Mouse (Mus musculus): ENCODE data around the gene Srek1ip1. TPM values are rescaled to one million over a fixed set of nuclear protein-coding genes. Genes with fewer than 3 reads are reported as not detected.
A peak's percentile ranks its signal among the peaks of the same experiment; 100 is the strongest.

Srek1ip1 gene
- total RNA-seq (2021) = 10 to 100 TPM; 20.0 to 21.9 TPM
- long read RNA-seq, experiment 1, transcript Srek1ip1-201 (5 exons, 2,365 nt) = major isoform, 13 of 14 reads
- long read RNA-seq, experiment 1, partial matches to known transcripts = 1 of 14 reads
- long read RNA-seq, experiment 1, other reads (novel, unspliced or antisense) = 0 of 14 reads
- long read RNA-seq, experiment 2, transcript Srek1ip1-201 (5 exons, 2,365 nt) = major isoform, 13 of 16 reads
- long read RNA-seq, experiment 2, partial matches to known transcripts = 1 of 16 reads
- long read RNA-seq, experiment 2, other reads (novel, unspliced or antisense) = 1 of 16 reads

GRCm38 (mm10) chr13:104792184-104792583 lies at the start of gene Srek1ip1:
Gene Srek1ip1, plus strand, starts transcription at chr13:104792484.
- DNase-seq = no peak
- intact Hi-C loops (cut with DNase I) = no loop called here

- no peak for DNase-seq
- intact Hi-C loops (cut with DNase I) = no loop called here
Observed at GRCm38 (mm10) chr13:104742866-104743265, 49.4 kb upstream of the Srek1ip1 start.

DNA sequence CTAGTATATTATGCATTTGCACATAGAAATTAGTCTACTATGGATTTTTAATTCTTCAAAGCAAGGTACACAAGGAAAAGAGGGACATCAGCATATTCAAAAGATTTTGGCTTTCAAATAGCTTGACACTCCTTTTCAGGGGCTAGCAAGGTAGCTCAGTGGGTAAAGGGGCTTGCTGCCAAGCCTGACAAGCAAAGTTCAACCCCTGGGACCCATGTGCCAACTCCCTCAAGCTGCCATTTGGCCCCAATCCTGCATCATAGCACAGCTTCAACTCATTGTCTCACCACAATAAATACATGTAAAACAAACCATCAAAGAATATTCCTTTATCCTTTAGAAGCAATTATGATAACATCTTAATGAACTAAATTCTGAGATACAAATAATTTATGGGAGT lies 45.3 kb upstream of the Srek1ip1 start:
- intact Hi-C loops (cut with DNase I) = no loop called here
- no peak for DNase-seq

GRCm38 (mm10) chr13:104759381-104759780 lies 32.9 kb upstream of the Srek1ip1 start:
- no peak for DNase-seq
- intact Hi-C loops (cut with DNase I) = no loop called here

- intact Hi-C loops (cut with DNase I) = no loop called here
- no peak for DNase-seq
Observed at GRCm38 (mm10) chr13:104762401-104762800, 29.9 kb upstream of the Srek1ip1 start.

- intact Hi-C loops (cut with DNase I) = no loop called here
- no peak for DNase-seq
Observed at GRCm38 (mm10) chr13:104763193-104763592, 29.1 kb upstream of the Srek1ip1 start.

DNA sequence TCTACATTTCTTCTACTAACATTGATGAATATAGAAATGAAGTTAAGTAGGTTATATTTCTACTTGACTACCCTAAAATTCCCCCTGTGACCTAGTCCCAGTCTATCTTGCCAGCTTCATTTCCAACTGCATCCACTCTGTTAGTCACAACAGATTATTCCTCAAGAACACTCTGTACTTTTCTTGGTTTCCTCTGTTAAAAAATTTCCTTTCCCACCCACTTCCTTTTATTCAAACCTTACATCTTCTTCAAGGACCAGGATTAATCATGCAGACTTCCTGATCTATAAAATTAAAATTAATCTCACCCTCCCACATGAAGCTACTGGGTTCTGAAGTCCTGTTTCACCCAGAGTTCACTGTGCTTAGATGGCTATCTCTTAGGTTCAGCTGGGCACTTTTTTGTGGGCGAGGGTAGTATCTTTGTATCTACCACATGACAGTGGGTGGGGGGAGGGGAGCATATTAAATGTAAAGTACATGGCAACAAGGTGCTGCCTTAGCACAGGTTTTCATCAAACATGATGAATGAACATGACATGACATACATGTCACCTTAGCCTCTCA lies 13.1 kb upstream of the Srek1ip1 start:
- intact Hi-C loops (cut with DNase I) = no loop called here
- no peak for DNase-seq

DNA sequence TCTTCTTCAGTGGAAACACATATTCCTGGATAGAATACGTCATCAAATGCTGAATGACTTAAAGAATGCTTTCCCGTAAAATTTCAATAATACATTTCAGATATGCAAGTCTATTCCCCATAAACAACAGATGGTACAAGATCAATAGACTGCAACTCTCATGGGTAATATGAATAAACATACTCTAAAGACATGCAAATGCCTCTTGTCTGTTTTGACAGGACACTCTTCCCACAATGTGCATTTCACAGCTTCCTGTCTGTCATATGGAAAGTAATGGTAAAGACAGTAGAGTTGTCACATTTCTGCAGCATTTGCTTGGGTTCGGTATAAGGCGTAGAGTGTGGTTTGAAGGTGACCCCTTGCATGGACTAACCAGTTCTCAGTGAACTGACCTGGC lies 5.0 kb upstream of the Srek1ip1 start:
- DNase-seq = no peak
- intact Hi-C loops (cut with DNase I) = loop anchor here (5.0 kb wide), 1 partner anchor 105 kb away; no protein-coding TSS in a partner anchor

- intact Hi-C loops (cut with DNase I) = loop anchor here (1.0 to 5.0 kb wide), 2 partner anchors 107 to 504 kb away; no protein-coding TSS in a partner anchor
- DNase-seq = peak; percentile 16 to 51
Observed at GRCm38 (mm10) chr13:104789663-104790062, 2.6 kb upstream of the Srek1ip1 start.

DNA sequence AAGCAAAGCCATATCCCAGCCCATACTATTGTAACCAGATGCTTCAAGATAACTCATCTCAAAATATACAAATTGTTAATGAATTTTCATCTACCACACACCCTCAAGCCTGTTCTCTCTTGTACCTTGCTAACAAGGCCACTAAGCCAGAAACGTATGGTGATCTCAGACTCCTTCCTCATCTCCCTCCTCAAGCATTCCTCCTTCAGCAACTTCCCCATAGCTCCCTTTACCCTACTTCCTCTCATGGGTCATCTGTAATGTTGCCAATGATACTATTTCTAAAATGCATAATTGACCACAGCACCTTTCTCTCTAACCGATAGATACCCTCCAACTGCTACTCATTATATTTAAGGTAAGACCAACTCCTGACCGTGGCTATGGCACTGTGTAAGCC lies 2.1 kb downstream of the Srek1ip1 start:
- DNase-seq = no peak
- intact Hi-C loops (cut with DNase I) = no loop called here

DNA sequence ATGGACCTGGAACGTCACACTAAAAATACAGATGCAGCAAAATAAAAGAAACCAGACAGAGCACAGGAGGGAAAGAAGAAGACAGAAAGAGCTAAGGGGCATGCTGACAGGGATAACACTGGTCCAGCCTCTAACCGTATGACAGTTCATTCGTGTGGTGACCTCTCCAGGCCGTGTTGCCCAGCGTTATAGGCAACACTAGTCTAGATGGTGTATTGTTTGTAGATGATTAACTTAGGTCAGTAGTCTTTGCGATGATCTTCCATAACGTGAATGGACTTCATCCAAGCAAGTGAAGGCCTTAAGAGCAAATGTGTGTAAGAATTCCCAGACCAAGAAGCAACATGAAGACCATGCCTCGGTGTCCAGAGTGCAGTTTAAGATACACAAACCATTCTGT lies 6.8 kb downstream of the Srek1ip1 start:
- no peak for DNase-seq
- intact Hi-C loops (cut with DNase I) = no loop called here

GRCm38 (mm10) chr13:104799566-104800182 lies 7.4 kb downstream of the Srek1ip1 start:
- intact Hi-C loops (cut with DNase I) = no loop called here
- DNase-seq = no peak

DNA sequence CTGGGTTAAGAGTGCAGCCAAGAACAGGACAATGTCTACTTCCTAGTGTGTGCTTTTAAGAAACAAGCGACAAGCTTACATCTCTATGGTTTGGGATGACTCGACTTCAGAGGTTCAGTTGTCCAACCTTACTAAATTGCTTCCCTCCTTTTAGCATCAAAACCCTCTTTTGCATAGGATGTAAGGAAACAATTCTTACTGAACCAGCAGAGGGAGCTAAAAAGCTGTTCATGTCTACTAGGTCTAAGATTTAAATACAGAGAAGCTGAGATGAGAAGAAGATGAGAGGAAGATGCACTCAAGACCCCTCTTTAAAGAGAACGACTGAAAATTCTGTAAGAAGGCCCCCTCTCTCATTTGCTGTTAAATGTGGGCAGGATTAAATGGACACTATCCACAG lies 13.4 kb downstream of the Srek1ip1 start:
- intact Hi-C loops (cut with DNase I) = loop anchor here (1.0 kb wide), 1 partner anchor 135 kb away; no protein-coding TSS in a partner anchor
- DNase-seq = no peak

DNA sequence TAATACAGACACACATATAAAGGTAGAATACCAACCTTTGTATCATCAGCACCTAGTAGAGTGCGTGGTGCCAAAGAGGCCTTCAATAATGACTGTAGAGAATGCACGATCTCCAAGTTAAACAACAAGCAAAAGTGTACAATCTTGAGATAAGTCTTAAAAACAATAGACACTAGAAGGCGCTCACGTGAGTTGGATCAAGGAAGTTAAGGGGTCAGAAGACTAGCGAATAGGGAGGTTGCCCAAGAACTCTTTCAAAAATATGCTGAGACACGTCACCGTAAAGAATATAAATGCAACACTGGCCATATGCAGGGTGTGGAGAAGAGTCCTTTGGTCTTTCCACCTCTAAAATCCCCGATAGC lies 24.0 kb downstream of the Srek1ip1 start:
- DNase-seq = no peak
- intact Hi-C loops (cut with DNase I) = loop anchor here (5.0 kb wide), 1 partner anchor 236 kb away; the partner anchor contains the start of gene Rgs7bp

DNA sequence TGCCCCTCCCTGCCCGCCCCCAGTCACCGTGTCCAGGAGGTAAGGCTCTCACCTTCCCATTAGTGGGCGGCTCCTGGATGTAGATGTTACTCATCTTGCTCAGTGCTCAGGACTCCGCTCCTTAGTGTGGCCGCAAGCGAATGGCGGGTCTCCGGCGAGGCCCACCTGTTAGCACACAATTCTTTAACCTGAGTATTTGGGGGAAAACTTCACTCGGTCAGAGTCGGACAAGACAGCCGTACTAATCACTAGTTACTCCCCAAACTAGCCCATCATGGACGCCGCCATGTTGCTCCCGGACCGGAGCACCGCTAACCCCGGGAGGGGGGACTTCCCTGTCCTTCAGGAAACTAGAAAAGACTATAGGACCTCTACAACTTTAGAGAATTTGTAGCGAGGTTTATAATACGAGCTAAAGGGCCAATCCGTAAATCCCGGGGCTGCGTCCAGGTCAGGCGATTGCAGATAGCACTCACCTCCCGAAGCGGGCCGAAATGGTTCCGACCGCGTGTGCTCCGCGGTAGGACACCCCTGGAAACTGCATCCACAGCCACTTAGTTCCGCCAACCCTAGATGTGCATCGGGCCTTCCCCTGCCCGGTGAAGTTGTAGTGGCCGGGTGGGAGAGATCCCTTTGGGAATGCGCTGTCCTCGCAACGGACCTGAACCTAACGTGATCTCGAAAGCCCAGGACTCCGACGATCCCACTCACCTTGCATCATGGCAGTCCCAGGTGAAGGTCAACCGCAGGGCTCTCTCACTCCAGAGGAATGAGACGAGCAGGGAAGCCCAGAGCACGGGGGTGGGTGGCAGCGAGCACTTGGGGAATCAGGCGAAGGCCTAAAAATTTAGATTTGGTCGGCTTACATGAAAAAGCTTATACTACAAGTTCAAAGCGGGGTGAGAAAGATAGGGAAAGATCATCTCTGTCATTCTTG lies 24.6 kb downstream of the Srek1ip1 start, which contains the start of gene Cwc27:
Cwc27 (minus strand) TSS at position 508 of the 937 bp plus-strand sequence.
- DNase-seq = peak; percentile 83 to 84
- intact Hi-C loops (cut with DNase I) = loop anchor here (5.0 kb wide), 1 partner anchor 235 kb away; the partner anchor contains the start of gene Rgs7bp

- intact Hi-C loops (cut with DNase I) = loop anchor here (5.0 kb wide), 1 partner anchor 235 kb away; the partner anchor contains the start of gene Rgs7bp
Observed at GRCm38 (mm10) chr13:104817696-104818095, 25.4 kb downstream of the Srek1ip1 start.

GRCm38 (mm10) chr13:104821192-104821591 lies 28.9 kb downstream of the Srek1ip1 start:
- intact Hi-C loops (cut with DNase I) = no loop called here
- DNase-seq = no peak

More at GRCm38 (mm10) chr13:104817696-104818095, 25.4 kb downstream of the Srek1ip1 start:
- no peak for DNase-seq

DNA sequence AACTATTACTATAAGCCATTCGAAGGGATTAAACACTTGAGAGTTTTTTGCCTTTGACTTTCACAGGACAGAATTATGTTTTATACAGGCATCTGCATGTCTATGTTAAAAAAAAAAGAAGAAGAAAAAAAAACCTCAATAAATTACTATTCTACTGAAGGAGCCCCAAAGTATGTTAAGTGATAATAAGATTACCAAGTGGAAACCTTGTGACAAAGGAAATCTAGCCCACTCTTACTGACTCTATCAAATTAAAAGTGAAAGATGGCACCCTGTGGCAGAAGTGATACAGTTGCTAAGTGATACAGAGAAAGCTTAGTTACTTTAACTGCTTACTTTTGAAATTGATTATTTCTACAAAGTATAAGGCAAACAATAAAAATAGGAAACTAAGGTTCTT lies 29.6 kb downstream of the Srek1ip1 start:
- intact Hi-C loops (cut with DNase I) = no loop called here
- DNase-seq = no peak

- DNase-seq = no peak
- intact Hi-C loops (cut with DNase I) = no loop called here
Observed at GRCm38 (mm10) chr13:104822411-104822838, 30.1 kb downstream of the Srek1ip1 start.

- intact Hi-C loops (cut with DNase I) = no loop called here
Observed at GRCm38 (mm10) chr13:104825470-104825869, 33.2 kb downstream of the Srek1ip1 start.

More at GRCm38 (mm10) chr13:104825470-104825869, 33.2 kb downstream of the Srek1ip1 start:
- DNase-seq = no peak

All from heart, postnatal 14 days (tissue).